Mouse (Mus musculus) frontal cortex, postnatal 25 days (tissue): ENCODE results near the gene Gm20379.

ENCODE experiments used
- DNase-seq, 2 experiments: peaks; one replicate each; pipeline ENCODE4 v3.0.0; 2022; ENCODE audit warnings: low spot score in 2 of 2

The Gm20379 gene

DNA sequence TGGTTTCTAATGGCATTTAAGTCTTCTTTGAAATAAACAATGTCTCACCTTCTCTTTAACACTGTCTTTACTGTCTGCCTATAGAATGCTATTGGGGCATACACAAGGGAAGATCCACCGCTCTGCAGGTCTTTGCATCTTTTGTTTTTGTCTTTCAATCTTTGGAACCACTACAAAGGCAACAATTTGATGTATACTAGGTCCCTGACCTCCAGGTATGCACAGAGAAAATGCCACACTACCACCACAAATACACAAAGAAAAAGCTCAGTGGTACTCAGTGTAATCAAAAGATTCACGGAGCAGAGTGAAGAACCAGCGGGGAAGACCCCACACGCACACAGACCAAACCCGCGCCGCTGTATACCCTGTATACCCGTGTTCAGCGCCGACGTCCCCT, at the start of gene Gm20379:
Gene Gm20379 (plus strand): TSS at position 301 of the 400 bp plus-strand sequence.
- no peak for DNase-seq

DNA sequence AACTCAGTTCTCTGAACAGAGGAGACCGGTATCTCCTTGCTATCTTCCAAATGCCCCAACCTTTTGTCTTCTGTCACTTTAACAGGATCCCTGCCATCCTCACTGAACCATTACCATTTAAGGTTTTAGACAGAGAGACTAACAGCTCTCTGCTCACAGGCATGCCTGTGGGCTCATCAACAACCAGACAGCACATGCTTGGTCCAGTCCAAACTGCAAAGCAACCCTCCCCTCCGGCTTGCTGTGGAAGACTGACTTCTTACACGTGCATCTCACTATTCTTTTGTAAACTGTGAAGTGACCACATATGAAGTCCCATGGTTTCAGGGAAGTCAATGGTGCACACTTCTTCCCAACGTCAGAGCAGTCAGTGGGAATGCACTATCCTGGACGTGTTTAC, 44.5 kb upstream of the Gm20379 start:
- DNase-seq = no peak

DNA sequence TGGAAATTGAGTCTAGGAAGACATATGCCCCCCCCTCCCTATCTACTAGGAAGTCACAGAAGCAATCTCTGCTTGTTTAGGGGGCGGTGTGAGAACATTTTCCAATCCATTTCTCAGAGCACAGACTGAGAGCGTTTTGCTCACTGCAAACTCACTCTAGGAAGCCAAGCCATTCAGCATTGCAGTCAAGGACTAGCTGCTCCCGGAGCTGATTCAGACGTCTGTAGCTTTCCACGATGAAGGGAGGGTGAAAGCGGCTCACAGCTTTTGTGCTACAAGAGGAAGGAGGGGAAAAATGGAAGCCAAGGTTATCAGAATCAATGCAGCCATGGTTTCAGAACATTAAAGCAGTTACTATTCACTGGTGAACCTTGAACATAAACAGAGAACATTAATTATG, 42.2 kb upstream of the Gm20379 start:
- DNase-seq = no peak

DNA sequence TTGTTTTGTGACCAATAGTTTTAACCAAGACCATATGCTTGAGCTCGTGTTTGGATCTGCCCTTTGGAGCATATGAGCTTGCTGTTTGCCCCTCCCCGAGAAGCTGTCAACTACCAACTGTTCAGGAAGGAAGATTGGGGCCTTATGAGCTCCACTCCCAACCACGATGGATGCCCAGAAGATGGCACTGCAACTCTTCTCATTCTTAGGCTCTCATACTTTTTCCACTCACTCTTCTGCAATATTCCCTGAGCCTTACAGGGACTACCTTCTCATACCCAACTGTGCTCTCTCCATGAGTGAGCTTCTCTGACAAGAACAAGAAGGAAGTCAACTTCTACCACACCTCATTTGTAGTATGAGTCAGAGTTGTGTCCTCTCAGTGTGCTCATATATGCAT, 38.7 kb upstream of the Gm20379 start:
- no peak for DNase-seq

DNA sequence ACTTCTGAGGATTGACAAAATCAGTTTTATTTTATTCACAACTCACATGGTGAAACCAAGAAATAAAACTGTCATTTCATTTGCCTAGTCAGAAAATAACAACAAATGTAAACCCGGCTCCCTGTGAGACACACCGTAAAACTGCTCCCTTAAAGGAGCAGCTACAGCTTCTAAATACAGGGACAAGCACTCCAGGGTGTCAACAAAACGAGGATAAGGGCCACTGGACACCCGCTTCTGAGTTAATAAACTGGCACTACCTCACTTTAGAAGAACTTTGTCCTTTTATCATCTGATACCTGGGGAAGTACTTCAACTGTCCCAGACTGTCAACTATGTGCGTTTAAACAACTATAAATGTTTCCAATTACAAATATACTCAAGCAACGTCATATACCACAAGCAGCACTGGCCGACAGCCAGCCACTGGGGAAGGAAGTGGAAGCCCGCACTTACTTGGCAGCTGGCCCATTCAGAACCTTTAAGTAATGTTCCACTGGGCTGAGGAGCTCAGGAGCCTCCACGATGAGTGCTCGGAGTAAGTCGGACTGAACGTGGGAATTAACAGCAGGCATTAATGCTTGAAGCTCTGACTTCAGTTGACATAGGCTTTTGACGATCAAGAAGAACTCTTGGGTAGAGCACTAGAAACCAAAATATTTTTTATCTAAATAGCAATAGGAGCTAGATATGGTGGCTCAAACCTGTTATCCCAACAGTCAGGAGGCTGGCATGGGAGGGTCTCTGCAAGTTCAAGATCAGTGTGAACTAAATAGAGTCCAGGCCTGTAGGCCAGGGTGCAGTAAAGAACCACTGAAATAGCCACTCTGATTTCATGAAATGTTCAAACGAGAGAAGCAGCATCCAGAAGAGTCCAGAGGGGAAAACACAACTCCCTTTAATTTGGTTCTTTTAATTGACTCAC, 31.2 kb upstream of the Gm20379 start:
- DNase-seq = peak in 1 of 2 experiments; percentile 20

DNA sequence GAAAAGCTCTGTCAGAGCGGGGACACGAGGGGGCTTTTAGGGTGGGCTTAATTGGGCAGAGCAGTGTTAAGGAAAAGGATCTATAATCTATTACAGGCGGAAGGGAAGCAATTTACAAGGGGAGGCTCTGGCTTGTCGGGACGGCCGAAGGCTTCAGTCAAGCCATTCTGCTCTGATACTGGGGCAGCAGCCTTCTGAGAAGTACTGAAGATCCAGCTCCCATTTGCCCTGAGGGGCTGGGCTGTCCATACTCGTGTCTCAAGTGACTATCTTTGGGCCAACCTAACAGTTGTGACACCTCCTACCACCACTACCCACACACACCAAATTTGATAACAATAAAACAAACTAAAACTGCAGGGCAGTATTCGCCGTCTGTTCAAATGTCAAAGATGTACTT, 30.5 kb upstream of the Gm20379 start:
- no peak for DNase-seq

DNA sequence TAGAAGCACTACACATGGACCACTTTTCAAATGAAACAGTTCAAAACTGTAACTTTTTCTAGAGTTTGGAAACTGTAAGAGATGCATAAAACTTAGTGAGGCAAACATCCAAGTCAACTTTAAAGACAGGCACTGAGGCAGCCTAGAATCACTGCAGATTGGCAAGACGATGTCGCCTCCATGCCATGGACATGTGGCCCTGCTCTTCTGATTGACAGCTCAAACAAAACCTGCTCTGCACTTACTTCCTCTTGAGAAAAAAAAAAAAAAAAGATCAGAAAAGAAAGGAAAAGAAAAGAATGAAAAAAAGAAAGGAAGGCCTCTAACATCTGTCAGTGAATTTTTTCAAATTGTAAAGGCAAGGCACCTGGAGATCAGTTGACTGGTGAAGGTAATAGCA, 28.8 kb upstream of the Gm20379 start:
- DNase-seq = no peak

DNA sequence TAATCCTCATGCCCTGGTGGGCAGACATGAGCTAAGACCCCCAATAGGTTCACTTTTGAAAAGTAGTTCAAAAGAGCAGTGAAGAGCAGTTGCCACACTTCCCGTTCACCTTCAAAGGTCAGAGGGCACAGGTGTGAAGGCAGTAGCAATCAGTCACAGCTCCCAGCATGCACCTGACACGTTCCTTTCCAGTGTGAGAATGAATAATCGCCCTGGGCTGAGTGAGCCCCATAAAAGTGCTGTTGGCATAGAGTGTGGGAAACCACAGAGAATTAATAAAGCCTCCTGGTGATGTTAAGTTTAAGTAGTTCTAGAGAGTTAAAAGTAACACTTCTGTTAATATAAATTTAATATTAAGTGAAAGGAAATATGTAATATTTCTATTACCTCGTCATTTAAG, 14.2 kb upstream of the Gm20379 start:
- no peak for DNase-seq

DNA sequence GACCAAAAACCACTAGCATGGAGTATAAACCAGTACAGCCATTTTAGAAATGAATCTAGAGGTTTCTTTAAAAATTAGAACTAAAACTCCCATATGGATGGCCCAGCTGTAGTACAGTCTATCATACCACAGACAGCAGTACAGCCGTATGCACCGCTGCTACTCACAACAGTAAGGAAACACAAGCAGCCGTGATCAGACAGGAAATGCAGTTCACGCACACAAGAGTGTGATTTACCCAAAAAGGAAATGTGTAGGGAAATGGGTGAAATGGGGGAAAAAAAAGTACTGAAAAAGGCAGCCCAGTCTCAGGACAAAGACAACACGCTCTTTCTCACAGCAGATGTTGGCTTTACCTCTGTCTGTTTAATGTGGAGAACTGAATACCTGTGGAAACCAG, 11.9 kb upstream of the Gm20379 start:
- no peak for DNase-seq

DNA sequence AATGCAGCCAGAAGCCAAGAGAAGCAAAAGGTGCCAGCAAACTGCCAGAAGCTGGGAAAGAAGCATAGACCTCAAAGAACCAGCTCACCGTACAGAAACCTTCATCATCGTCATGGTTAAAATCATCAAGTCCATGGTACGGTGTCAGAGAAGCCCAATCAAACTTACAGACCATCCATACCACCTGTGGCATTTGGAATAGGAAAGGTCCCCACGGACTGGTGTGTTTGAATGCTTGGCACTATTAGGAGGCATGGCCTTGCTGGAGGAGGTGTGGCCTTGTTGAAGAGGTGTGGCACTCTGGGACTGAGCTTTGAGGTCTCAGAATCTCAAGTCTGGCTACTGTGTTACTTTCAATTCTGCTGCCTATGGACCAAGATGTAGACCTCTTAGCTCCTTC, 9.3 kb upstream of the Gm20379 start:
- no peak for DNase-seq

DNA sequence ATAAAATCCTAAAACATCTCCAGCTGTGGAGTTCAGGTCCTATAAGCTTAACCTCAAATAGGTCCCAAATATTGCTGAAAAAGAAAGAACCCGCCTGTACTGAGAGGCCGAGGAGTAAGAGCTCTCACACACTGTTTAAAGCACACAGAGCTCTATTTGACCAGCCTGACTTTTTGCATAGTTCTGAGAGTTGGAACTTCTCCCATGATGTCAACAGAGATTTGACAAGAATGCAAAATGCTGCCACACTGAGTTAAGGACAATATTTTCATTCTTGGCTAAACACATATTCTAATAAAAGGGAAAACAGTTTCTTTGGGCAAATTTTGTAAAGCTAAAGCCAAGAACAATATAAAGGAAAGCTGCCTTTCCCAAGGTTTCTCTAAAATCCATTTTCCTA, 8.8 kb upstream of the Gm20379 start:
- no peak for DNase-seq

DNA sequence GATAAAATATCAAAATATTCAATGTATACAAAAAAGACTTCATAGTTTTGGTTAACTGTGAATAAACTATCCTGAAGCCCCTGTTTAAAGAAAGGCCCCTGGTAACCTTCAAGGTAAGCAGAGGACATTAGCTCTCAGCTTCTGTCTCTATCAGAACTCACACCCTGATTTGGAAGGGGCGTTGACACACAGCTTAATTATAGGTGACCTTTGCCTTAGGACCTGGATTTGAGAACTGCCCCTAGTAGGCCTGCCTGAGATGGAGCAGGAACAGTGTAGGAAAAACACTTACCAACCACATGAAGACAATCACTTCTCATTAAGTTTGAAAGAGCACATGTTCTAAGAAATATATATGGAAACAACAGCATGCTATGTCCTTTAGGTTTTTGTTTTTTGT, 6.3 kb upstream of the Gm20379 start:
- DNase-seq = no peak

DNA sequence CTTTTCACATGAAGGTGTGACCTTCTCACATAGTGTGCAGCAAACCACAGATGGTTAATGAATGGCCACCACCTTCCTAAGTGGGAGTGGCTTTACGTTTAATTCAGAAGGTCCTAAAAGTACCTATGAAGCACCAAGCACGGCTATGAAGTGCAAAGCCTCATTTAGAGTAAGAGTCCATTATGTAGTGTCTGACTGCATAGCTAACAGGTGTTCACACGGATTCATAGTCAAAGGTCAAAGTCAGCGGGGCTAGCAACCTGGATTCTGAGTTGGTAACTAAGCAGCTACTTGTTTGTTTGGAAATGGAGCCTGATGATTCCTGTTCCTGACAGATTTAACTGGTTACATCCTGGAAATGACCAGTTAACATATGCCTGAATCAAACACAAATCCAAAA, 4.0 kb upstream of the Gm20379 start:
- DNase-seq = no peak

DNA sequence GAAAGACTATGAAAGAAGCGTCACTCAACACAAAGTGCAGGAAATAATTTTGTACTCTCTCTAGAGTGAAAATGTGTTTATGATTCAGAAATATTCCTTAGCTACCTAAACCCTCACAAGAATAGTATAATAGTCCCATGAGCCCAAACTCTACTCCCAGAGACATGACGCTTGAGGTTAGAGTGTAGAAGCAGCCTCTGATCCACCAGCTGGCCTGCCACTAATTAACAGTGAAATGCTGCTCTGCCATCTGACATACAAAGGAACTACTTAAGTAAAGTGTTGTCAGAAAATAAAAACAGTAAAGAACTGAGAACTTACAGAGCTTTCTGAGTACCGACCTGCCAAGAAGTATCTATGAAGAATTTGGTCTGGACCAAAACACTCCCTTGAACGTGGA, 3.3 kb upstream of the Gm20379 start:
- no peak for DNase-seq

DNA sequence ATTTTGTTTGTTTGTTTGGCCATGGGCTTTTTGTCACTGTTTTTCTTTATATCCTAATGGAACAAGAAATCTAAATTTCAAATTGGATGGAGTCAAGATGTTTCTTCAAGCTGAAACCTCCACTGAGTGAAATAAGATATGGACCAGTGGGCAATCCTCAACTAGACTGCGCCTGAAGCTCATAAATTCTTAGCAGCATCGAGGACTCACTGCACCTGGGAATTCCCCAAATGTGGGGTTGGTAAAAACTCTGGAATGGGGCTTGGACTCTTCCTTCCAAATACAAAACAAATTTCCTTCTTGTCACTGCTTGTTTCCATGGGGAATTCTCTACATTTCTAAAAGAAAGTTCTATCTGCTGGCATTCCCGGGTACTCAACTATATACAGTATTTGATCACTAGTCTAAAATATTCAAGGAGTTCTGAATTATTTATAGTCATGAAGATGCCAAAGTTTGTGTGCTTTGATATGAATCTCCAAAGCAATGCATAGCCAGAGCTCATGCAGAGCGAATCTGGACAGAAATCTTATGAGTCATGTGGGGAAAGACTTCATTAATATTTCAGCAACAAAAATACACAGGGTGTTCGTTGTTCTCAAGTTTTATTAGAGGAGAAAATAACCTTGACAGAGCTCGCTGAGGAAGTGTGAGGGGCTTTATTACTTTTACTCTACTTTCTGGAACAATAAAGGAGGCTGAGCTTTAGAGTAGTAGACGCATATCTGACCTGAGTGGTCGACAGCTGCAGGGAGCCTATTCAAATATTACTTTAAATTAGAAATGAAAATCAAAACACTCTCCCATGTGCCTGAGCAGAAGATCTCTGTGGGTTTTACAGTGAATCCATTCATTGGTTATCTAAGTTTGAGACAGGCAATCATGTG, 2.5 kb upstream of the Gm20379 start:
- no peak for DNase-seq

DNA sequence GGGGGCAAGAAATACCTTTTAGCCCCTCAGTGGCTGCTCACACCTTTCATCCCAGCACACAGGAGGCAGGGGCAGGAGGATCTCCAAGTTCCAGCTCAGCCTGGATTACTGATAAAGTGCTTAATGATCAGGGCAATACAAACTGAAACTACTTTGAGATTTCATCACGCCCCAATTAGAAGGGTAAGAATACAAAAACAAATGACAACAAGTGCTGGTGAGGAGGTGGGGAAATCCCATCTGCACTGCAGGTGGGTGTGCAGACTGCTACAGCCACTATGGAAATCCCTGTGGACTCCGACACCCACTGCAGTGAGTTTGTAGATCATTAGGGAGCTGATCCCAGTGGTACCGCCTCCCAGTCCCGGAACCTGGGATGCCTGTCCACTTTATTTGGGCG, 1.5 kb upstream of the Gm20379 start:
- DNase-seq = no peak

DNA sequence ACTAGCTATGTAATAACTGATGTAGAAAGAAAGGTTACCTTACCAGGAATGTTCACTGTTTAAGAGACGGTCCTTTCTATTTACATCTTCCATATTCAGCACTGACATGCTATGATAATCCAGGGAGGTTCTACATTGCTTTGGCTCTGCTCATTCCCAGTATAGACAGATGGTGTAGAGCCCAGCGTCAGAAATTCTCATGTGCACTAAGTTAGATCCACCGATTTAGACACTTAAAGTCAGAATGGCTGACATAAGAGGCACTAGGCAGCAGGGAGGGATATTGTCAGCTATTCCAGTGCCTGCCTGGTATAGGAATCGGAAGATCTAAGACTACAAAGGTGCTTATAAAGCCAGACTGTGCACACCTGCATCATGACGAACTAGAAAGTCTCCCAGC, 8.8 kb downstream of the Gm20379 start:
- DNase-seq = no peak

DNA sequence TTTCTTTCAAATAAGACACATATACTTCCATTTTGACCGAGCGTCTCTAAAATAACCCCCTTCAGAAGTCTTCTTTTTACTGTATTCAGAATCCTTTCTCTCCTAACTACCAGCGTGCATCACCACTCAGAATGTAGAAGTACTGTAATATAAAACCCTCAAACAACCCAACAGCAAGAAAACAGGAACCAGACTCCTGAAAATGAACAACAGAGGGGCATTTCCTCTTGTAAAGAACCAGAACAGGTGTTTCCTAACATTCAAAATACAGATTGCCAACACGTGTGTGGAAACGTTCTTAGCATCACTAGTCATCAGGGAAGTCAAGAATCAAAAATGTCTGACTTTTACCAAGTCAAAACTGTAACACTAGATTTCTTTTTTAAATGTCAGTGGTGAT, 15.0 kb downstream of the Gm20379 start:
- no peak for DNase-seq

DNA sequence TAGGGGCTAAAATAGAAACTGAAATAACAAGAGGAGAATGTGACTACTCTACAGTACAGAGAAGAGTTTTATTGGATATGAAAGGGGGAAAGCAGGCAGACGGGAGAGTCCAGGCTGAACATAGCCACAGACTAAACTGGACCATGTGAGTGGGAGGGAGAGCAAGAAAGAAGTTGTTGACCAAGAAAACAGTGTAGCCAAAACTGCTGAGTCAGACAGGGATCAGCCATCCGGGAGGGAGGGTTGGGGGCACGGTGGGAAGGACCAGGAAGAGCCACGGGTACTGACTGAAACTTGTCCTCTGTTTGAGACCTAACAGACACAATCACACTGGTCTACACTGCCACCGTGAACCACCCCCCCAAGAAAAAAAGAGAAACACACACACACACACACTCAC, 20.2 kb downstream of the Gm20379 start:
- no peak for DNase-seq

DNA sequence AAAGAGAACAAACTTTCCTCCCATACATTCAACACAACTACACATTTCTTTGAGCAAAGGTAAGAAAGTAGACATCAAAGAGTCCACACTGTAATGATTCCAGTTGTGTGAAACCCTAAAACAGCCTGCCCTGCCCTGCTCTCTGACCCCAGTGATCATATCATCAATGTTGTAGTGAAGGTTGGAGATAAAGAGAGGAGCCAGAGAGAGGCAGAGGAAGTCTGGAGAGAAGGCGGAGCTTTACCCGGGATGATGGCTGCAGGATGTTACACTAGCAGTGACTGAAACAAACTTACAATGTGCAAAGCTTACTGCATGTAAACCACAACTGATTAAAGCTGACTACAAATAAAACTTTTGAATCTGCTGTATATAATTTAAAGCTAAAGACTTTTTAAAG, 22.2 kb downstream of the Gm20379 start:
- DNase-seq = no peak

DNA sequence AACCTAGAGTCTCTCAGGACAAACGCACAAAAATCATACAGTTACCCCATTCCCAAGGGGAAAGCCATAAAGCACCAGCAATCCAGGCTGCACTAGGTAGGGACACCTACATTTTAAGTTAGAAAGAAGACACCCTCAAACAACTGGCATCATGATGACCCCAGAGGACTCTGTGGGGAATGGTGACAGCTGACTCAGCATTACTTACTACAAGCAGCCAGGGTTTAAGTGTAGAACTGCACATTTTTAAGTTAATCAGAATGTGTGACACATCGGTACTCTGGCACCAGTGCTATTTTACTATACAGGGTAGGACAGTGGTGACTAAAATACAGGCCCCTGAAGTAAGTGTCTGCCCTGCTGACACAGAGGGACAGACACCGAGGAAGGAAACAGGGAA, 24.8 kb downstream of the Gm20379 start:
- DNase-seq = no peak

DNA sequence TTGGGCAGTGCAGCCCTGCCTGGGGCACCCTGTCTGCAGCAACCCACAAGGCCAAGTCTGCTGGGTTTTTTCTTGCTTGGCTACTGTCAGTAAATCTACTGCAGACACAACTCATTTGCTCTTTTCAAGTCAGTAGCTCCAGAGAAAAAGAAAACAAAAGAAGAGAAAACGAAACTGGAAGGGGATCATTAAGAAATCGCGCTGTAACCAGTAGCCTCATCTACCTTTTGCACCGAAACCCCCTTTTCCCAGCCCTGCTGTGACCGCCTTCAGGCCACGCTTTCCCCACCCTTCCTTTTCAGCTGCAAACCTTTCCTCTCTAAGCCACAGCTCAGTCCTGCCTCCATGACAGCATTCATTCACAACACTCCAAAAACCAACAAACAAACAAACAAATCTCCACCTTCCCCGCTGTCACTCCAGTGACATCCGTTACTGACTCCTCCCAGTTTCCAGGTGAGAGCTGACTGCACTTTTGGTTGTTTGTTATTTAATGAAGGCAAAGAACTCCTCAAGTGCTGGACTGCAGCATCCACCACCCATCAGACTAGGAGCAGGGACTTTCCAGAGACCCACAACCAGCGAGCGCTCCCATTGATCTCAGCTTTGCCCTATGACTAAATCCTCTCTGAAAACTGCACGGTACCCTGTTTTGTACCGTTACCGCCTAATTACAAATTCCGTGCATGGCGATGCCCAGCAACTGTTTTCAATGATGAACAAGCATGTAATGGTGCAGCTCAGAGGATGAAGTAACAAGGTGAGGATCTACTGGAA, 26.5 kb downstream of the Gm20379 start:
- no peak for DNase-seq
